Mouse (Mus musculus): ENCODE data around the gene Mbl2. TPM values are rescaled to one million over a fixed set of nuclear protein-coding genes. Genes with fewer than 3 reads are reported as not detected.
"Not testable (repeated sequence)": the region's sequence is repeated elsewhere in the genome, so short reads cannot be mapped to it uniquely, and the experiment has no call there.

Gene Mbl2
- not detected in 2 replicates for polyA plus RNA-seq (2014; fragmentation: Nextera tagmentation; extraction: Ambion mirVana)

DNA sequence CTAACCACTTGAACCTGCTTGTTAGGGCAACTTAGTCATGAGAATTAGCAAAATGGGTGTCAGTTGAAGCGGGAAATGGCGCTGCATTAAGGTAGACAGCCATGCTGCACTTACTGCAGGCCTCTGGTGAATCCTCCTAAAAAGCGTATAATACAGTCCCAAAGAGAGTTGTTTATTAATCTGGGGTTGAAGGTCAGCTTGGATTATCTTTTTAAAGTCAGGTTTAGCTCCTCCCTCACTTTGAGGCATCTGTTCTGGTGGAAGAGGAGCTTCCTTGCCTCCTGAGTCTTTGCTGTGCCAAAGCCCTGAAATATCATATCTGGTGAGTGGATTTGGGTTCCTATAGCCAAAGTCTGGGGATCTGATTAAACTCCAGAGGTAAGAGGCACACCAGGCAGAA, at the start of gene Mbl2:
Gene Mbl2 (plus strand): TSS at position 252 of the 400 bp plus-strand sequence.
- no peaks in the 10 kb centered on the region for H3K4me1 ChIP-seq (ENCODE audit: control insufficient read depth, insufficient read depth, low read length)
- 88% methylated on average over 3 of the region's 3 CpGs for WGBS
- H3K36me3 ChIP-seq (ENCODE audit: control insufficient read depth, insufficient read depth, low read length) = no peaks in the 10 kb centered on the region
- no peak within 1 kb of the TSS for H3K27ac ChIP-seq (ENCODE audit: low read depth, low read length)
- H3K27me3 ChIP-seq (replicated peaks; ENCODE audit: control insufficient read depth, insufficient read depth, low read length) = no peaks in the 10 kb centered on the region
- H3K4me3 ChIP-seq (ENCODE audit: low read depth, low read length) = no peak within 1 kb of the TSS
- ATAC-seq = no peak
- H3K9ac ChIP-seq (ENCODE audit: low read length) = no peak within 1 kb of the TSS
- H3K9me3 ChIP-seq (replicated peaks; ENCODE audit: control insufficient read depth, low read length) = no peaks in the 10 kb centered on the region
- DNase-seq (ENCODE audit: low spot score) = no peak
- H3K4me2 ChIP-seq (ENCODE audit: low read length) = no peak within 1 kb of the TSS

DNA sequence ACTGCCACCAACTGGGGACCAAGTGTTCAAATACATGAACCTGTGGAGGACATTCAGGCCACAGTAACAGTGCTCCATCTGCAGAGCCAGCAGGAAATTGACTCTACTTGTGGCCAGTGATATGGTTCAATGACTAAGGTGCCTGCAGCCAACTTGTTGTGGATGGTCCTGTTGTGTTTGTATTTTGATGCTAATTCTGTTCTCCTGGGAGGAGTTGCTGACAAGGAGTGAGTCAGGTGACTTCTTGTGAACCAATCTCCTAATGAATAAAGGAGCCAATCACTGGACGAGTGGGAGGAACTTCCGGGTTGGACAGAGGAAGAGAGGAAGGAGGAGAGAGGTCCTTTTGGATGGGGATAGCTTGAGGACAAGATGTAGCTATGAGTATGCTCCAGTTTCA, 47.2 kb upstream of the Mbl2 start:
- Histone ChIP-seq H3K9me3 (replicated peaks; ENCODE audit: control insufficient read depth, low read length) (peaks cover 3% of the 10 kb centered on the region; the same call in 1 of the 2 replicates), H3K27ac (ENCODE audit: low read depth, low read length) (no peak overlapping the region), H3K4me2 (ENCODE audit: low read length) (no peak overlapping the region), H3K4me1 (ENCODE audit: control insufficient read depth, insufficient read depth, low read length) (no peaks in the 10 kb centered on the region), H3K9ac (ENCODE audit: low read length) (no peak overlapping the region), H3K27me3 (replicated peaks; ENCODE audit: control insufficient read depth, insufficient read depth, low read length) (no peaks in the 10 kb centered on the region), H3K36me3 (ENCODE audit: control insufficient read depth, insufficient read depth, low read length) (no peaks in the 10 kb centered on the region), H3K4me3 (ENCODE audit: low read depth, low read length) (no peak overlapping the region)
- 86% methylated on average over 2 of the region's 2 CpGs for WGBS
- DNase-seq (ENCODE audit: low spot score) (no peak), ATAC-seq (no peak)

DNA sequence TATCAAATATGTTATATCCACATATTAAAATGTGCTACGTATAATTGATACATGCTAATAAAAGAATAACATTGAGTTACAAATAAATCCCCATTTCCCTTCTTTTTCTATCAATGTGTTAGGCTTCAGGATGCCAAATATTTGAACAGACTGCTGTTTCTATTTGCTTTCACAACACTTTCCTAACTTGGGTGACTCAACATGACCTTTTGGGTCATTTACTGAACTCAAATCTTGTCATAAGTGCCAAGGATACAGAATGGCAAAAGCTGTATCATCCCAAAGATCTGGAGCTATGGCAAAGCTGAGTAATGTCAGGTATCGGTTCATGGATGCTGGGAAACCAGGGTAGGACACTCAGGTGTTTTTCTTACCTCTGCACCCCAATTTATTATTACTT, 45.5 kb upstream of the Mbl2 start:
- Histone ChIP-seq H3K4me2 (ENCODE audit: low read length) (no peak overlapping the region), H3K9me3 (replicated peaks; ENCODE audit: control insufficient read depth, low read length) (peaks cover 3% of the 10 kb centered on the region; the same call in 1 of the 2 replicates), H3K4me1 (ENCODE audit: control insufficient read depth, insufficient read depth, low read length) (no peaks in the 10 kb centered on the region), H3K27me3 (replicated peaks; ENCODE audit: control insufficient read depth, insufficient read depth, low read length) (no peaks in the 10 kb centered on the region), H3K36me3 (ENCODE audit: control insufficient read depth, insufficient read depth, low read length) (no peaks in the 10 kb centered on the region), H3K27ac (ENCODE audit: low read depth, low read length) (no peak overlapping the region), H3K4me3 (ENCODE audit: low read depth, low read length) (no peak overlapping the region), H3K9ac (ENCODE audit: low read length) (no peak overlapping the region)
- 90% methylated on average over 2 of the region's 2 CpGs for WGBS
- no peak for DNase-seq (ENCODE audit: low spot score)
- no peak for ATAC-seq

DNA sequence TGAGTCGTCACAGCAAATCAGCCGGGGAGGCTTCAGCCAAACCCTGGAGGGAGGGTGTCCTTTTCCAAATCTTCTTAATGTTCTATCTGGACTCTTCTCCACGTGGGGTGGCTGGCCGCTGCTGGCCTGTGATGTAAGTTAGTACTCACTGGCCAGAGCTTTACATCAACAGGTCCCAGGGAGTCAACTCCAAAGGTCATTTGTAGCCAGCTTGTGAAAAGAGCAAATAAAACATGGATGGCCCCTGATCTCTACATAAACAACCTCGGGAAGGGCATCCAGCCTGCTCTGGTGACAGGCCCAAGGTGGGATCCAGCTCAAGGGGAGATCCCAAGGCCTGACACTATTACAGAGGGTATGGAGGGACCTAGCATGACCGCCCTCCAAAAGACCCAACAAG, 37.7 kb upstream of the Mbl2 start:
- DNase-seq (ENCODE audit: low spot score) = no peak
- no peak for ATAC-seq
- WGBS = 82% methylated on average over 6 of the region's 6 CpGs
- Histone ChIP-seq H3K9ac (ENCODE audit: low read length) (no peak overlapping the region), H3K27ac (ENCODE audit: low read depth, low read length) (no peak overlapping the region), H3K4me3 (ENCODE audit: low read depth, low read length) (no peak overlapping the region), H3K27me3 (replicated peaks; ENCODE audit: control insufficient read depth, insufficient read depth, low read length) (no peaks in the 10 kb centered on the region), H3K36me3 (ENCODE audit: control insufficient read depth, insufficient read depth, low read length) (no peaks in the 10 kb centered on the region), H3K4me2 (ENCODE audit: low read length) (no peak overlapping the region), H3K9me3 (replicated peaks; ENCODE audit: control insufficient read depth, low read length) (no peaks in the 10 kb centered on the region), H3K4me1 (ENCODE audit: control insufficient read depth, insufficient read depth, low read length) (no peaks in the 10 kb centered on the region)

DNA sequence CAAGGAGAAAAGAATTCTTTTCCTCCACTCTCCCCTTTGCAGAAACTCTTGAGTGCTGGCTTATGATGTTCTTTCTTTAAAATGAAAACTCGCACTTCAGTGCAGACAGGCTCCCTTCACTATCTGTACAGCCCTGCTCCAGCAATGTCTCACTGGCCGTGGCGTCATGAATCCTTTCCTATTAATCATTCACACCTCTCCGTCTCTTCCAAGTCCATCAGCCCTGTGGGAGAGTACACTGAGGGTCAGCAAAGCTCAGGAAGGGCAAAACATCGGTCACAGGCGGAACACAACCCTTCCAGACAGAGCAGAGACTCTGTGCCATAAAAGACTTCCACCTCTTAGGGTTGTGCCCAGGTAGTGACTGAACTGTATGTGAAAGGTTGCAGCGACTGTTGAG, 30.6 kb upstream of the Mbl2 start:
- no peaks in the 10 kb centered on the region for H3K27me3 ChIP-seq (replicated peaks; ENCODE audit: control insufficient read depth, insufficient read depth, low read length)
- H3K27ac ChIP-seq (ENCODE audit: low read depth, low read length) = no peak overlapping the region
- WGBS = 88% methylated on average over 7 of the region's 7 CpGs
- H3K4me1 ChIP-seq (ENCODE audit: control insufficient read depth, insufficient read depth, low read length) = no peaks in the 10 kb centered on the region
- no peak for DNase-seq (ENCODE audit: low spot score)
- H3K9ac ChIP-seq (ENCODE audit: low read length) = no peak overlapping the region
- no peaks in the 10 kb centered on the region for H3K36me3 ChIP-seq (ENCODE audit: control insufficient read depth, insufficient read depth, low read length)
- no peak overlapping the region for H3K4me3 ChIP-seq (ENCODE audit: low read depth, low read length)
- H3K4me2 ChIP-seq (ENCODE audit: low read length) = no peak overlapping the region
- ATAC-seq = no peak
- no peaks in the 10 kb centered on the region for H3K9me3 ChIP-seq (replicated peaks; ENCODE audit: control insufficient read depth, low read length)

DNA sequence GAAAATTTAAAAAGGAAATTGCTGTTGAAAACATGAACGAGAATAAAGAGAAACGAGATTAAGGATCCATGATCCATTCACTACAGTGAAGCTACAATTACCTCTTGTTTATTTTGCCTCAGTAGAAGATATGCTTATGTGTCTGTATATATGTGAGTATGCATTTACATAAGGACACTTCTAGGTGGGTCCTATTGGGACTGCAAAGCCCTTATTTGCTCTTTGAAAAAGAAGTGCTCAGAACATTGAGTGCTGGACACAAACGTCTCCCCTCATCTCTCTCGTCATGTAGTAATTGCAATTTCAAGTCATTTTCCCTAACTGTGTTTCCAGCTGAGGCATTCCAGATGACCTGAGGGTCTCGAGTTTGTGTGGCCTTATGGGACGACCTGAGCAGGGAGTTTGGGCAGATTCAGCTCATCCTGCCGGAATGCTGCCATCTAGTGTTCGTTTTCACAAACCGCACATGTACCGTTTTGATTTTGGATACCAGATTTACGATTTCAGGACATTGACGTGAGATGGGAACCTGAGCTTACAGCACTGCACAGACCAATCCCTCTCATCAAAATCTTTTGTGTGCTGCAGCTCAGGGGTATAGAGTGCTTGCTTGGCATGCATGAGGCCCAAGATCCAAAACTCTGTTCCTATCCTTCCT, 27.5 kb upstream of the Mbl2 start:
- no peak overlapping the region for H3K4me2 ChIP-seq (ENCODE audit: low read length)
- DNase-seq (ENCODE audit: low spot score) = peak; percentile 83
- H3K27me3 ChIP-seq (replicated peaks; ENCODE audit: control insufficient read depth, insufficient read depth, low read length) = no peaks in the 10 kb centered on the region
- 18% methylated on average over 12 of the region's 12 CpGs for WGBS
- no peak overlapping the region for H3K4me3 ChIP-seq (ENCODE audit: low read depth, low read length)
- H3K27ac ChIP-seq (ENCODE audit: low read depth, low read length) = no peak overlapping the region
- H3K9me3 ChIP-seq (replicated peaks; ENCODE audit: control insufficient read depth, low read length) = no peaks in the 10 kb centered on the region
- no peaks in the 10 kb centered on the region for H3K4me1 ChIP-seq (ENCODE audit: control insufficient read depth, insufficient read depth, low read length)
- no peak overlapping the region for H3K9ac ChIP-seq (ENCODE audit: low read length)
- peak; percentile 69 for ATAC-seq
- no peaks in the 10 kb centered on the region for H3K36me3 ChIP-seq (ENCODE audit: control insufficient read depth, insufficient read depth, low read length)

DNA sequence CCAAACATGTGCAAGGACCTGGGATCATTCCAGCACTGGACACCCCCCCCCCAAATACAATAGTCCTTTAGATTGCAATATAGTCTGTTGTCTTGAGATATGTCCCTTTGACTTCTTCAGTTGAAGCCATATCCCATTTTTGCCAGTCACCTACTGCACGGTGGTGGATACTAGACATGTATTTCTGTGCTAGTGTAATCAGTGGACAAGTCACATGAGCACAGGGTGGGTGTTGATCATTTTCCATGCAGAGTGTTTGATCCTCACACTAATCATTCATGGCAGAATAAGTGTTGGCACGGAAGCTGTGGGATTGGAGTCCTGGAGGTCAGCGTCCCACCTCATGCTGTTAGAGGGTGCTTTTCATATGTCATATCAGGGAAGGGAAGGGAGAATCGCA, 26.9 kb upstream of the Mbl2 start:
- Histone ChIP-seq H3K4me2 (ENCODE audit: low read length) (no peak overlapping the region), H3K36me3 (ENCODE audit: control insufficient read depth, insufficient read depth, low read length) (no peaks in the 10 kb centered on the region), H3K27ac (ENCODE audit: low read depth, low read length) (no peak overlapping the region), H3K4me1 (ENCODE audit: control insufficient read depth, insufficient read depth, low read length) (no peaks in the 10 kb centered on the region), H3K9ac (ENCODE audit: low read length) (no peak overlapping the region), H3K27me3 (replicated peaks; ENCODE audit: control insufficient read depth, insufficient read depth, low read length) (no peaks in the 10 kb centered on the region), H3K9me3 (replicated peaks; ENCODE audit: control insufficient read depth, low read length) (no peaks in the 10 kb centered on the region), H3K4me3 (ENCODE audit: low read depth, low read length) (no peak overlapping the region)
- ATAC-seq (0 out of 2 replicates have a peak, but pooled peaks have one; percentile 18), DNase-seq (ENCODE audit: low spot score) (no peak)
- 83% methylated on average over 4 of the region's 4 CpGs for WGBS

DNA sequence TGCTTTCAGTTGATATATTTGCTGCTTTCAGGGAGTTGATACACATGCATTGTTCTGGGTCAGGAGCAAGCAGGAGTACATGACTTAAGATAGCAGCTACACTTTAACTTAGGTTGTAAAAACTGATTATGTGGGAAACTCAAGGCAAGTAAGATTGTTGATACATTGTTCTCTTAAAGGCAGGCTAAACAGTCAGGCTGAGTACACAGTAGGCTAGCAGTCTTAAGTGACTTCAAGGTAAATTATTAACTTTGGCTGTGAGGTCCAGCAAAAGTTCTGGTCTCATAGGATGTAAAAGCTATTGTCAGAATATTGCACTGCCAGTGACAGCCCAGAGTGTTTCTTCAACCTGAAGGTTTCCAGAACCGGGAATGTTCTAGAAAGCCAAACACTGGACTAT, 25.8 kb upstream of the Mbl2 start:
- H3K36me3 ChIP-seq (ENCODE audit: control insufficient read depth, insufficient read depth, low read length) = no peaks in the 10 kb centered on the region
- WGBS = 69% methylated on average over 1 of the region's 1 CpGs

DNA sequence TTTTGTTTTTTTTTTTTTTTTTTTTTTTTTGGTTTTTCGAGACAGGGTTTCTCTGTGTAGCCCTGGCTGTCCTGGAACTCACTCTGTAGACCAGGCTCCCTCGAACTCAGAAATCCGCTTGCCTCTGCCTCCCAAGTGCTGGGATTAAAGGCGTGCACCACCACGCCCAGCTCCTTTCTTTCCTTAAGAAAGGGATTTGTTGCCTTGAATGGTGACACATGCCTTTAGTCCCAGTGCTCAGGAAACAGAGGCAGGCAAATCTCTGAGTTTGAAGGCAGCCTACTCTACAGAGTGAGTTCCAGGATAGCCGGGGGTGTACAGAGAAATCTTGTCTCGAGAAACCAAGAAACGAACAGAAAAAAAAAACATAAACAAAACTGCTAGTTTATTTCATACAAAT, 23.7 kb upstream of the Mbl2 start:
- not testable (repeated sequence) for ATAC-seq; H3K4me1 ChIP-seq (ENCODE audit: control insufficient read depth, insufficient read depth, low read length); H3K4me3 ChIP-seq (ENCODE audit: low read depth, low read length); H3K36me3 ChIP-seq (ENCODE audit: control insufficient read depth, insufficient read depth, low read length); H3K9me3 ChIP-seq (replicated peaks; ENCODE audit: control insufficient read depth, low read length); H3K27me3 ChIP-seq (replicated peaks; ENCODE audit: control insufficient read depth, insufficient read depth, low read length); H3K4me2 ChIP-seq (ENCODE audit: low read length); H3K9ac ChIP-seq (ENCODE audit: low read length); DNase-seq (ENCODE audit: low spot score); H3K27ac ChIP-seq (ENCODE audit: low read depth, low read length)
- WGBS = 85% methylated on average over 8 of the region's 8 CpGs

More for the DNA sequence above, 25.8 kb upstream of the Mbl2 start:
- no peak for ATAC-seq
- H3K4me3 ChIP-seq (ENCODE audit: low read depth, low read length) = no peak overlapping the region
- H3K4me2 ChIP-seq (ENCODE audit: low read length) = no peak overlapping the region
- H3K27me3 ChIP-seq (replicated peaks; ENCODE audit: control insufficient read depth, insufficient read depth, low read length) = no peaks in the 10 kb centered on the region
- no peak overlapping the region for H3K9ac ChIP-seq (ENCODE audit: low read length)
- no peaks in the 10 kb centered on the region for H3K9me3 ChIP-seq (replicated peaks; ENCODE audit: control insufficient read depth, low read length)
- H3K4me1 ChIP-seq (ENCODE audit: control insufficient read depth, insufficient read depth, low read length) = no peaks in the 10 kb centered on the region
- H3K27ac ChIP-seq (ENCODE audit: low read depth, low read length) = no peak overlapping the region
- DNase-seq (ENCODE audit: low spot score) = no peak

All from forebrain, embryonic 14.5 days (tissue).